Mouse (Mus musculus): ENCODE data around the gene Plpp7.

Gene Plpp7

GRCm38 (mm10) chr2:32105117-32105913 is 10.0 kb downstream of the Plpp7 start:
- no peak for DNase-seq

GRCm38 (mm10) chr2:32105930-32106329 is 10.6 kb downstream of the Plpp7 start:
- DNase-seq: no peak

GRCm38 (mm10) chr2:32111268-32111667 is 15.9 kb downstream of the Plpp7 start:
- no peak for DNase-seq

GRCm38 (mm10) chr2:32112548-32112947 is 17.2 kb downstream of the Plpp7 start:
- DNase-seq: no peak

GRCm38 (mm10) chr2:32115851-32116268 is 20.5 kb downstream of the Plpp7 start:
- no peak for DNase-seq

DNA sequence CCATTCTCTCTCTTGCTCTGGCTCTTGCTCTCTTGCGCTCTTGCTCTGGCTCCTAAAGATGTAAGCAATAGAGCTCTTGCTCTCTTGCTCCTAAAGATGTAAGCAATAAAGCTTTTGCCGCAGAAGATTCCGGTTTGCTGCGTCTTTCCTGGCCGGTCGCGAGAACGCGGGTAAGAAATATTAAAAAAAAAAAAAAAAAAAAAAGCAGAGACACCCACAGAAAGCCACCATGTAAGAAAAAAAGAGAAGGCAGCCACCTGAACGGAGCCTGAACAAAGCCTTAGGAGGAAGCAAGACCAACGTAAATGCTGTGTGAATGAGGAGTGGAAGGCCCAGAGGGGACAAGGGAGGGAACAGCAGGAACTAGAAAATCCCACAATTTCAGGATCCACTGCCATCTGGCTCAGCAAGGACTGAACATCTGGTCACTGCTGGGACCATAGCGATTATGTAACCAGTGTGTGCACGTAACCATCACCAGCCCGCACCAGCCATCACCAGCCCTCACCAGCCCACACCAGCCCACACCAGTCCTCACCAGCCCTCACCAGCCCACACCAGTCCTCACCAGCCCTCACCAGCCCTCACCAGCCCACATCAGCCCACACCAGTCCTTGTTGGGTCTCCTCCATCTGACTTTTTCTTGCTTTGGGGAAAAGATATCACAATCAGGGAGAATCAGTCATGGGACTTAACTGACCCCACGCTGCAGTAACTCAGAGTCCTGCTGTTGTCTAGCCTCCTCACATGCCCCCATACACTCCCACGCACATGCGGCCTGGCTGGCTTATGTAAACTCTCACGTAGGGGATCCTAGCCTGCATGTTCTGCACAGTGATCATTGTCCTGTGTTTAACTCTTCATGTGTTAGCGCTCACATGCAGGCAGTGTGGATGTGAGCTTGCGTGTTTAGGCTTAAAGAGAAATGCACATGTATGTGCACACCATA is 24.7 kb downstream of the Plpp7 start:
- no peak for DNase-seq

GRCm38 (mm10) chr2:32121150-32121549 is 25.8 kb downstream of the Plpp7 start:
- DNase-seq: no peak

- no peak for DNase-seq
These were observed 26.5 kb downstream of the Plpp7 start for GRCm38 (mm10) chr2:32121785-32122184.

DNA sequence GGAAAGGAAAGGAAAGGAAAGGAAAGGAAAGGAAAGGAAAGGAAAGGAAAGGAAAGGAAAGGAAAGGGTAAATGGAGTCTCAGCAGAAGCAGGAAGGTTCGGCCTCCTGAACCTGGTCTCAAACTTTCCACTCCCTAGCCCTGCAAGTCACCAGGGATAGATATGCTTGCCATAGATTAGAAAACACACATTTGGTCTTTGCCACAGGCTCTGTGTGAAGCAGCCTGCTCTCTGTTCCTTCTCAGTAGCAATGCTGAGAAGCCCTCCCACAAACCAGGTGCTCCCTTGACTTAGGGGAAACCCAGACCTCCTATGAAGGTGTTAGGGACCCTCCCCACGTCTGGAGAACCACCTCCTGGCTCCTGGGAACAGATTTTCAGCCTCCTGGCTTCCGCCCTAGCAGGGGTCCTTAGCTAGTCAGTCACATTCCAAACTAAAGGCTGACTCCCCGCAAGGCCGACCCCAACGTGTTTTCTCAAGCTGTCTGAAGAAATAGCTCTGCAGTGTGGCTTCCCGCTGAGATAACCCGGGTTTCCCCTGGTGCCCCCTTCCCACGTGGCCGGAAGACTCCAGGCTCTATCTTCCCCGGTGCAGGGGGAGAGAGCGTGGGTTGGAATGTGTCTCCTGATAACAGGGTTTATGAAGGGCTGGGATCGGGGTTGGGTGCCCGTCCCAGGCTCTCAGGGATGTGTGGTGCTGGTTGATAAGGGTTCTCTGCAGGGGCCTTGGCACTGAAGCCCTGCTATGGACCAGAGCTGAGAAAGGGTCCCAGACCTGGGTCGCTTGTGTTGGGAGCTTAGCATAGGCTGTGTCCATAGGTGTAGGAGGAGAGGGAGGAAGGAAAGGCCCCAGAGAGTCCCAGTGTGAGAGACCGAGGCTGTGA is 32.6 kb downstream of the Plpp7 start:
- no peak for DNase-seq

DNA sequence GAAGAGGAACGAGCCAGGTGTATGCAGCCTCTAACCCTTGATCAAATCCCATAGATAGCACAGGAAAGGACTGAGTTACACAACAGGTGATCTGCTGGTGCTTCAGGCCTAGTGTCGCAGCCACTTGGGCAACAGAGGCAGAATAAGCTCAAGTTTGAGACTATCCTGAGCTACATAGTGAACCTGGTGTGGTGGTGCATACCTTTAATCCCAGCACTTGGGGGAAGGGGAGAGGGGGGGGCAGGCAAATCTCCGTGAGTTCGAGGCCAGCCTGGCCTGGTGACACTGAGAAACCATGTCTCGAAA is 33.2 kb downstream of the Plpp7 start:
- DNase-seq: no peak

DNA sequence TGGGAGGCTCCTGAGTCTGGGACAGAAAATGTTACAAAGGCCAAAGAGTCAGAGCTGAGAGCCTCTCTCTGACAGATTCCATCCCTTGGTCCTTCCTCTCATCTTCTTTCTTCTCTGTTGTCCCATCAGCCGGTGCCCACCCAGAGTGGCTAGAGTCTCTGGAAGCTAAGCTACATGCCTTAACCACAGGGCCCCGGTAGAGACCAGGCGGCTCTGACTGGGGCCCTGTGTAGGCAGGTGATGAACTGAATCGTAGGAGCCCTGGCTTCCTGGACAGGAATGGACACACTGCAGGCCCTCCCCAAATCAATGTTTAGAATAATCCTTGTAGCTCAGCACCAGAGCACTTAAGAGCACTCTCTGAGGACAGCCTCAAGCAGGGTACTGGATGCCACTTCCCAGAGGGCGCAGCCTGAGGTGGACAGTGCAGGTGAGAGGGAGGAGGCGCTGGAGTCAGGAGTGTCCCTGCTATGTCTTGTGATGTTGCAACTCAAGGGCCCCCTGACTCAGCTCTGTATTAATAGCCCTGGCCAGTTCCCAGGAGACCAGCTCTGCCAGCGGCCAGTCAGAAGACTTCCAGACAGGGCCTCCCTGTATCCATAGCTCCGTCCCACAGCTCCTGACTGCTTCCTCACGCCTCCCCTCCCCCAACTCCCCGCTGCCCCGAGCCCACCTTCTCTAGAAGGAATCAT is 34.2 kb downstream of the Plpp7 start:
- no peak for DNase-seq

GRCm38 (mm10) chr2:32130435-32130834 is 35.1 kb downstream of the Plpp7 start:
- no peak for DNase-seq

DNA sequence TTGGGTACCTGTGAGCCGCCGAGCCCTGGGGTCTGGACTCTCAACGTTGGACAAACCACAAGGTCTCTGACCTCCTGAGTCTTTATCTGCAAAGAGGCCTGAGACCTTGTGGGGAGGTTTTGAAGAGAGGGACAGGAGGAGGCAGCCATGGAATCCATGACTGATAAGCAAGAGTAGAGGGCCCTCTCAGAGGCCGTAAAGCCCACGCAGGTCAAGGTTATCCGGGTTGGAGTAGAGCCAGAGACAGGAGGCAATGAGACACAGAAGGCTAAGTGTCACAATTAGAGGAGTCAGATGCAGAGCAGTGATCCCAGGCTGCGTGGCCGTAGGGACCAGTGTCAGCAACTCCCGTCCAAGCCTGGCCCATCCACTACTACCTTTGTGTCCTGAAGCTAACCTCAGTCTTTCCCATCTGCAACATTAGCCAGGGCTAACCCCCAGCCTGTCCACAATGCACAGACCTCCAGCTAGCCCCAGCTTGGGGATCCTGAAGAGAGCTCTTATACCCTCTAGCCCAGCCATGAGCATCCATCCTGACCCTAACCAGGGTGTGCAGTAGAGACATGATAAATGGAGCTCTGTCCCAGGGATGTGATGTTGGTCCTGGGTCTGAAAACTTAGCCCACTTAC is 36.0 kb downstream of the Plpp7 start:
- no peak for DNase-seq

GRCm38 (mm10) chr2:32131866-32132566 is 36.7 kb downstream of the Plpp7 start:
- no peak for DNase-seq

GRCm38 (mm10) chr2:32132567-32132992 is 37.3 kb downstream of the Plpp7 start:
- DNase-seq: no peak

DNA sequence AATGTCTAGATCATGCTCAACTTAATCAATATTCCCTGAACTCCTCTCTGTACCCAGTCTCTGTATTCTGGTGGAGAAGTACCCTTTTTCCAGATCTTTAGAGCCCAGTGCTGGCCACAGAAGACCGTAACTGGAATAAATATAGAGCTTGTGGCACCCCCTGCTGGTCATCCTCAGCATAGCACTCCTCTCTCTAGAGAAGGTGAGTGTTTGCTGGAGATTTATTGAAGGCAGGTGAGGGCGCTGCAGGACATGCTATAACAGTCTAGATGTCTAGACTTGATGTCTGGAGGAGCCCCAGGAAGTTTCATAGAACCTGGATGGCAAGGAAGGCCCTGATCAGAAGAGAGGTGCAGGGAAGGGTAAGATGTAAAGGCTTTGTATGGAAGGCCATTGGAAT is 38.7 kb downstream of the Plpp7 start:
- peak; percentile 90 for DNase-seq

DNA sequence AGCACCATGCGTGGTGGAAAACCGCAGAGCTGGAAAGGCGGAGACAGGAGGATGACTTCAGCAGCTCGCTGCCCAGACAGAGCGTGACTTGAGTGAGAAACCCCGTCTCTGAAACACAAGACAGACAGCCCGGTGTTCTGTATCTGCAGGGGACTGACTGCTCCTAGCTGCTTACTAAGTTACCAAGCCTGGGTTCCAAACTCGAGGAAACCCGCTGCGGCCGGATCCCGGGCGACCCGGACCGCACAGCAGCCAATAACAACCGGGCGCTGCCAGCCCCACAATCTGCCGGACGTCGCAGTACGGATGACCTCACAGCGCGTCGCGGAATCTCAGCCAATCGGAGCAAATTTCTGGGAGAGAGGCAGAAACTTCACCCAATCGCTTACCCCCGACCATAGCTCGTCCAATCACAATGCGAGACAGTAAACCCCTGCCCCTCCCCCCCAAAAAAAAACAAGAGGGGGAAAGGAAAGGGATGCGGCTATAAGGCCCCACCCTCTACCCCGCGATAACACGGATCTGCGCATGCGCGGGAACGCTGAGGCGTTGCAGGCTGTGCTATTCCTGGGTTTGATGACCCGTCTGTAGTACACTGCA is 42.4 kb downstream of the Plpp7 start:
- DNase-seq: peak; percentile 99

DNA sequence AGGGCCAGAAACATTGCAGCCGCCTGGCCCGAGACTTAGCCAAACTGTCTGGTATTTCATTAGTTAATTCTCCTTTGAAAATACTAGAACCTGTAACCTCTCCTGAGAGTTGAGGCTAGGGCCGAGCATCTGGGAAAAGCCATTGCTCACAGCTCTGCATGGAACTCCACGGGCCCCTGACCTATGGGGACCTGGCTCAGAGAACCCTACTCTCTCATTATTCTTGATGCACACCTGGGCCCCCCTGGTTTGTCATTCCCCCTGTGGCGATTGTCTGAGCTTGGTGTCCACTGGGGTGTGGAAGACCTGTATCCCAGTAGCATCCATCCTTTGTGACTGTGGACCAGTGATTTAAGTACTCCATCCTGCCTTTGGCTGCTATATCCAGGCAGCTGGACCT is 44.0 kb downstream of the Plpp7 start:
- no peak for DNase-seq

- DNase-seq: no peak
These were observed 45.2 kb downstream of the Plpp7 start for GRCm38 (mm10) chr2:32140498-32140934.

DNA sequence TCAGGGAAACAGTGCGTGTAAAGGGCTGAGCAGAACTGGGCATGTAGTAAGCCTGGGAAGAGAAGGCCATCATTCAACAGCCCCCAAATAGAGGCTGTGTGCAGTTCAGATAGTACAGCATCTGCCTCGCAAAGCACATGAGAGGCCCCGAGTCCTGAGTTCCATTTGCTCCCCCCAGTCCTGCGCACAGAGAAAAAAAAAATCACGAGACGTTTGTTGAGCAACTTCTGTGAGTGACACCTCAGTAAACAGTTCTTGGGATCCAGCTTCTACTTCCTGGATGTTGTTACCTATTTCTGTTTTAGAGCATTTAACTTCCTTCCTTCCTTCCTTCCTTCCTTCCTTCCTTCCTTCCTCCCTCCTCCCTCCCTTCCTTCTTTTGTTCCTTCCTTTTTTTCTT is 46.3 kb downstream of the Plpp7 start:
- no peak for DNase-seq

DNA sequence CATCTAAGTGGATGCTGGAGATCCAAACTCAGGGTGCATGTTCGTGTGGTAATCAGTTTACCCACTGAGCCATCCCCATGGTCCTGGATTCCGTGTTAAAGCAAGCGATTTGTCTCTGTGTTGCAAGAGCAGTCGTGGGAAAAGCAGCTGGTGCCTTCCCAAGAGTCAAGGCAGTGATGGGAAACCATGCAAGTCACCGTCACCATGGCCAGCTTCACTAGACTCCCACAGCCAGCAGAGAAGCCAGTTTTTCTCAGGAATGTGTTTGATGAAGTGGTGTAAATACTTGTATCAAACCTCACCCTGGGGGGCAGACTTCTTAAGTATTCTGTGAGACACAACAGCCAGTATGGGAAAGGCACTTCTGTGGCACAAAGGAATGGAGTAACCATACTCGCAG is 47.0 kb downstream of the Plpp7 start:
- no peak for DNase-seq
